Mouse (Mus musculus): ENCODE measurements around the gene Gpr182. TPM values are rescaled to one million over a fixed set of nuclear protein-coding genes. Genes with fewer than 3 reads are reported as not detected.

Gene Gpr182
- 12.8 TPM for polyA plus RNA-seq (2014; fragmentation: Illumina TruSeq; extraction: RNeasy Lipid Tissue Mini Kit (QIAGEN cat#74804); ENCODE audit: insufficient read depth, low read depth, low replicate concordance)

DNA sequence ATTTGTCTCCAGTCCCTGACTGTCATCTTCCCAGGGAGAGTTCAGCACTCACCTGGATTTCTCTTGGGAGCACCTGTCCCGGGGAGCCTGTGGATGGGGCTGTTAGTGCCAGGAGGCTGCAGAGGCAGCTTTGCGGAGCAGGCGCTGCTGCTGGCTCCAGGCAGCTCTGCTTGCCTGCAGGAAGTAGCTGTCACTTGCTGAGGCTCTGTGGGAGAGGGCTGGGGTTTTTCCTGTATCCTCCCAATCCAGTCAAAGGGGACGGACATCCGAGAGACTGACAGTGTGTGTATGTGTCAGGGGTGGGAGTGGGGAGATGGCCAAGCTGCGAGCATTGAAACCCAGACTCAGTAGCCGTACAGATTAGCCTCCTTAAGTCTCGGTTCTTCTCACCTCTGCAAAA is at the start of gene Gpr182:
Gene Gpr182, minus strand, starts transcription at position 185 of the 400 bp plus-strand sequence.

DNA sequence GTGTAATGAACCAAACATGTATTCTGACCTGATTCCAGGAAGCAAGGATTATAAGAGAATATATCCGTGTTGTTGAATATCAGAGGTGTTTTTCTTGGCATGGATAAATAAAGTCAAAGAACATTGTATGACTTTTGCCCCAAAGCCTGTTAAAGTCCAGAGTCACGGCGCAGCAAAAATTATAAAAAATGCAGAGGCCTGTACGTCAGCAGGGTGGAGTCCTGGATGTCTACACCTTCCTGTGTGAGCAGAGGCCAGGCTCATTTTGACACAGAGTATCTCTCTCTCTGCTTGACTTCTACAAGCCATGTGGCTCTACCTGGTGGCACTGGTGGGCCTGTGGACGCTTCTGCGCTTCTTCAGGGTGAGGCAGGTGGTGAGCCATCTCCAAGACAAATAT is 49.4 kb upstream of the Gpr182 start, which contains the start of gene Rdh16:
Gene Rdh16, plus strand, starts transcription at position 262 of the 400 bp plus-strand sequence.

DNA sequence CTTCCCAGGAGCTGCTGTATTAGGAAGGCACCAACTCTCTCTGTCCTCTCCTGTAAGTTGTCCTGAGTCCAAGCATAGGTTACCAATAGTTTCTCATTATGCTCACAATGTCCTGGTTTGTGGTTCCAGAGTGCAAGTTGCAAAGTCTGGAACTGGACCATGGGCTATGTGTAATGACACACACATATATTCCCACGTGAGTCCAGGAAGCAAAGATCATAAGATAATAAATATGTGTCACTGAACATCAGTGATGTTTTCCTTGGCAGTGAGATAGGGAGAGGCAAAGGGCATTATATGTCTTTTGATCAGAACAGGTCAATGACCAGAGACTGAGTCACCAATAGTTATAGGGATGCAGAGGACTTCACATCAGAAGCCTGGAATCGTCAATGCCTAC is 24.5 kb upstream of the Gpr182 start, which contains the start of gene Rdh9:
Gene Rdh9, plus strand, starts transcription at position 376 of the 400 bp plus-strand sequence.

DNA sequence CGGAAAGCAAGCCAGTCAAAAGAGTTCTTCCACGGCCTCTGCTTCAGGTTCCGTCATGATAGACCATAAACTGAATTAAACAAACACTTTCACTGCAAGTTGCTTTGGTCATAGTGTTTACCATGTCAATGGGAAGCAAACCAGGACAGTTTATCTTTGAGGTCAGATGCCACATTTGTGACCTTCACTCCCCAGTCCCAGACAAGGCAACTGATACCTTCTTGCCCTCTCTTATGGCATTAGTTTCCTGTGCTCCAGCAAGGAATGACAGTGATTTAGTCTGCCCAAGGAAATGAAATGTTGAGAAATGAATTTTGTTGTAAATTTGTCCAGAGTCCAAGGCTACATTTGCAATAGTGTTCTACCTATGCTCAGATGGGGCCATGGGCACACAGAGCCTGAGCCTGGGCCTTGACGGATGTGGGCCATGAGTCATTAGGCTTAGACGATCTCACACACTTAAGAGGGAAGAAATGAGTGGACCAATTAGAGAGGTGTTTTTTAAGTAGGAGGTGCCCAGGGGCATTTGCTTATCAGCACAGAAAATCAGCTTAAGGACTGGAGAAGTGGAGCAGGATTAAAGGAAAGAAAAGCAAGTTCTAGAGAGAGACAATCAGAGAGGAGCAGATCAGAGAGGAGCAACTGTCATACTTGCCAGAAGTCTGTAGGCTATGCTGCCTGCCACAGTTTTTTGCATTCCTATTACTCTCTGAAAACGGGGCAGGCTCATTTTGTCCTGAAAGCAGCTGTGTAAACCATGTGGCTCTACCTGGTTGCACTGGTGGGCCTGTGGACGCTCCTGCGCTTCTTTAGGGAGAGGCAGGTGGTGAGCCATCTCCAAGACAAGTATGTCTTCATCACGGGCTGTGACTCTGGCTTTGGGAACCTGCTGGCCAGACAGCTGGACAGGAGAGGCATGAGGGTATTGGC is 7.9 kb upstream of the Gpr182 start, which contains the start of the genes Rdh1 and Rdh16f1:
Gene Rdh1, plus strand, starts transcription at position 541 of the 930 bp plus-strand sequence.
Gene Rdh16f1, plus strand, starts transcription at position 607 of the 930 bp plus-strand sequence.

DNA sequence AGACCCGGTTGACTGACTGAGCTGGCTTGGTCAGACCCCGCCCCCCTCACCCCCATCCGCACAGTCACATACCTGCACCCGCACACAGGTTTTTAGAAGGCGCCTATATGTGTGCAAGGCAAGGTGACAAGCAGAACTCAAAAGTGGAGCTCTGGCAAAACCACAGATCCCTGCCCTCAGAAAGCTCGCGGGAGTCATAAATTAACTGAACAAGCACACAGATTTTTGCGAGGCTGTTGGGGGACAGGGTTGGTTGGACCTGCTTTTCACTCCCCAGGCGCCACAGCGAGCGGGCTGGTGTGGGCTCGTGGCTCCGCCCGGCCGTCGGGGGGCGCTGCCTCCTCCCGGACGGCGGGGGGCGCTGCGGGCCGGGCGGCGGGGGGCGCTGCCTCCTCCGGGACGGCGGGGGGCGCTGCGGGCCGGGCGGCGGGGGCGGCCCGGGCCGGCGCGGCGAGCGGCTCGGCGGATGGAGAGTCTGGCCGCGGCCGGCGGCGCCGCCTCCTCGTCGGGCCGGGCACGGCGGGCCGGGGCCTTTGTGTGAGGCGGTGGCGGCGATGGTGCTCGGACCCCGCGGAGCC is 12.4 kb downstream of the Gpr182 start, which contains the start of gene Zbtb39:
Gene Zbtb39, plus strand, starts transcription at position 456 of the 578 bp plus-strand sequence.

DNA sequence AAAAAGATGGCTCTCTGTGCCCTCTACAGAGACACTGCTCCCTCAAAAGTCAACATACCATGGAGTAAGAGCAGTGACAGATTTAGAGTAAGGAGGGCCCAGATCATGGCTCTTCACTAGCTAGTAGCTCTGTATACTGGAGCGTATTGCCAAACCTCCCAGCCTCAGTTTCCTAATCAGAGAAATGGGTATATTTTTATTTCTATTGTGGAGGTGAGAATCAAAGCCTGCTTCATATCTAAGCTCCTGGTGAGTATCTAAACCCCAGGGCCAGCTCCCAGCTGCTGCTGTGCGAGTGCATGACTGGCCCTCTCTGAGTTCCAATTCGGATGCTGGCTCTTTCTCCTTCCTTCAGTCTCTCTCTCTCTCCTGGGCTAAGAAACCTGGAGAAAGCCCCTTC is 27.4 kb downstream of the Gpr182 start, which contains the start of gene Tac2:
Gene Tac2, plus strand, starts transcription at position 301 of the 400 bp plus-strand sequence.

DNA sequence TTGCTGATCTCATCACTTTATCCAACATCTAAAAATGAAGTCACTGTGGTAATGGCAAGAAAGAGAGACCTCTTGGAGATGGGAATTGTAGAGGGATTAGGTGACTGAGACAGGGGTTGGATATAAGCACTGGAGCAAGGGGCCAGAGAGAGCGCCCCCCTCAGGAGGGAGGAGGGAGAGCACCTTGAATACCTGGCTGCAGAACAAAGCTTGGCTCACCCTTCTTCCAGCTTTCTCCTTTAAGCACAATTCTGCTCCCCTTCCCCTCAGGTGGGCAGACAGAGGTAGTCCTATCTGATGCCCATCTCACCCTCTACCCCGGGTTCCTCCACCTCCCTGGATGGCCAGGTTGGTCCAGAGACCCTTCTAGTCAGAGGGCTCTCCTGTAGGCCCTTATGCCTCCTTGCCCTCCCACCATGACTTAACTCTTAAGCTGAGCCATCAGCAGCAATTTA is 46.7 kb downstream of the Gpr182 start, which contains the start of gene Myo1a:
Gene Myo1a, plus strand, starts transcription at position 405 of the 455 bp plus-strand sequence.

Other genes starting within 250 kb of the Gpr182 start
- 63.4 TPM for gene Ndufa4l2, start 236.8 kb downstream of the Gpr182 start, polyA plus RNA-seq (2014; fragmentation: Illumina TruSeq; extraction: RNeasy Lipid Tissue Mini Kit (QIAGEN cat#74804); ENCODE audit: insufficient read depth, low read depth, low replicate concordance)
- 14.9 TPM for gene Shmt2, start 229.3 kb downstream of the Gpr182 start, polyA plus RNA-seq (2014; fragmentation: Illumina TruSeq; extraction: RNeasy Lipid Tissue Mini Kit (QIAGEN cat#74804); ENCODE audit: insufficient read depth, low read depth, low replicate concordance)
- 0.18 TPM for gene Nxph4, start 217.2 kb downstream of the Gpr182 start, polyA plus RNA-seq (2014; fragmentation: Illumina TruSeq; extraction: RNeasy Lipid Tissue Mini Kit (QIAGEN cat#74804); ENCODE audit: insufficient read depth, low read depth, low replicate concordance)
- 96.5 TPM for gene Lrp1, start 130.6 kb downstream of the Gpr182 start, polyA plus RNA-seq (2014; fragmentation: Illumina TruSeq; extraction: RNeasy Lipid Tissue Mini Kit (QIAGEN cat#74804); ENCODE audit: insufficient read depth, low read depth, low replicate concordance)
- 41.9 TPM for gene Stat6, start 108.7 kb downstream of the Gpr182 start, polyA plus RNA-seq (2014; fragmentation: Illumina TruSeq; extraction: RNeasy Lipid Tissue Mini Kit (QIAGEN cat#74804); ENCODE audit: insufficient read depth, low read depth, low replicate concordance)
- gene Nemp1, start 84.8 kb downstream of the Gpr182 start, polyA plus RNA-seq (2014; fragmentation: Illumina TruSeq; extraction: RNeasy Lipid Tissue Mini Kit (QIAGEN cat#74804); ENCODE audit: insufficient read depth, low read depth, low replicate concordance), result 5.7 TPM
- 16.0 TPM for gene Nab2, start 83.2 kb downstream of the Gpr182 start, polyA plus RNA-seq (2014; fragmentation: Illumina TruSeq; extraction: RNeasy Lipid Tissue Mini Kit (QIAGEN cat#74804); ENCODE audit: insufficient read depth, low read depth, low replicate concordance)
- gene Myo1a, start 46.6 kb downstream of the Gpr182 start, polyA plus RNA-seq (2014; fragmentation: Illumina TruSeq; extraction: RNeasy Lipid Tissue Mini Kit (QIAGEN cat#74804); ENCODE audit: insufficient read depth, low read depth, low replicate concordance), result 0.15 TPM
- not detected for gene Tac2, start 27.3 kb downstream of the Gpr182 start, polyA plus RNA-seq (2014; fragmentation: Illumina TruSeq; extraction: RNeasy Lipid Tissue Mini Kit (QIAGEN cat#74804); ENCODE audit: insufficient read depth, low read depth, low replicate concordance)
- 3.3 TPM for gene Zbtb39, start 12.2 kb downstream of the Gpr182 start, polyA plus RNA-seq (2014; fragmentation: Illumina TruSeq; extraction: RNeasy Lipid Tissue Mini Kit (QIAGEN cat#74804); ENCODE audit: insufficient read depth, low read depth, low replicate concordance)
- not detected for gene Rdh1, start 8.0 kb upstream of the Gpr182 start, polyA plus RNA-seq (2014; fragmentation: Illumina TruSeq; extraction: RNeasy Lipid Tissue Mini Kit (QIAGEN cat#74804); ENCODE audit: insufficient read depth, low read depth, low replicate concordance)
- gene Rdh16f1, start 8.1 kb upstream of the Gpr182 start, polyA plus RNA-seq (2014; fragmentation: Illumina TruSeq; extraction: RNeasy Lipid Tissue Mini Kit (QIAGEN cat#74804); ENCODE audit: insufficient read depth, low read depth, low replicate concordance), result not detected
- gene Rdh9, start 24.7 kb upstream of the Gpr182 start, polyA plus RNA-seq (2014; fragmentation: Illumina TruSeq; extraction: RNeasy Lipid Tissue Mini Kit (QIAGEN cat#74804); ENCODE audit: insufficient read depth, low read depth, low replicate concordance), result 0.19 TPM
- not detected for gene Rdh16, start 49.4 kb upstream of the Gpr182 start, polyA plus RNA-seq (2014; fragmentation: Illumina TruSeq; extraction: RNeasy Lipid Tissue Mini Kit (QIAGEN cat#74804); ENCODE audit: insufficient read depth, low read depth, low replicate concordance)
- gene Rdh19, start 98.2 kb upstream of the Gpr182 start, polyA plus RNA-seq (2014; fragmentation: Illumina TruSeq; extraction: RNeasy Lipid Tissue Mini Kit (QIAGEN cat#74804); ENCODE audit: insufficient read depth, low read depth, low replicate concordance), result not detected
- gene Rdh16f2, start 114.7 kb upstream of the Gpr182 start, polyA plus RNA-seq (2014; fragmentation: Illumina TruSeq; extraction: RNeasy Lipid Tissue Mini Kit (QIAGEN cat#74804); ENCODE audit: insufficient read depth, low read depth, low replicate concordance), result not detected
- not detected for gene Rdh7, start 137.1 kb upstream of the Gpr182 start, polyA plus RNA-seq (2014; fragmentation: Illumina TruSeq; extraction: RNeasy Lipid Tissue Mini Kit (QIAGEN cat#74804); ENCODE audit: insufficient read depth, low read depth, low replicate concordance)
- not detected for gene Sdr9c7, start 146.8 kb upstream of the Gpr182 start, polyA plus RNA-seq (2014; fragmentation: Illumina TruSeq; extraction: RNeasy Lipid Tissue Mini Kit (QIAGEN cat#74804); ENCODE audit: insufficient read depth, low read depth, low replicate concordance)